Mouse (Mus musculus) C2C12 (cell line): ENCODE data around the gene Iqch. TPM values are rescaled to one million over a fixed set of nuclear protein-coding genes. Genes with fewer than 3 reads are reported as not detected.

Experiments used
- H3K27me3 ChIP-seq: one replicate; pipeline ENCODE4 v1.6.1; 2011; ENCODE audit not compliant: control insufficient read depth, insufficient read depth, insufficient read length
- H3K36me3 ChIP-seq: one replicate; pipeline ENCODE4 v1.6.1; 2011; ENCODE audit not compliant: control insufficient read depth, insufficient read depth
- H3K4me3 ChIP-seq: one replicate; pipeline ENCODE4 v1.5.1; 2011; ENCODE audit warnings: mild to moderate bottlenecking, control low read depth; ENCODE audit not compliant: poor library complexity, insufficient read depth, severe bottlenecking
- H3K79me2 ChIP-seq: one replicate; pipeline ENCODE4 v1.6.1; 2011; ENCODE audit not compliant: control insufficient read depth, insufficient read depth
- H3K79me3 ChIP-seq: one replicate; pipeline ENCODE4 v1.6.1; 2011; ENCODE audit warnings: low read depth, control low read depth
- H3ac ChIP-seq: one replicate; pipeline ENCODE3; 2011; ENCODE audit warnings: low read depth; ENCODE audit not compliant: control insufficient read depth, insufficient read length
- CEBPB ChIP-seq: IDR thresholded peaks from one replicate; pipeline ENCODE4 v1.6.1; 2011; ENCODE audit warnings: low read depth, mild to moderate bottlenecking, control low read depth, moderate library complexity
- CTCF ChIP-seq: IDR thresholded peaks from one replicate; pipeline ENCODE4 v1.5.1; 2011; ENCODE audit not compliant: control insufficient read depth, insufficient read depth, insufficient read length
- FOSL1 ChIP-seq: IDR thresholded peaks from one replicate; pipeline ENCODE4 v1.8.0; 2011; ENCODE audit warnings: mild to moderate bottlenecking, low read length; ENCODE audit not compliant: poor library complexity, insufficient read depth, severe bottlenecking
- MAX ChIP-seq: IDR thresholded peaks from one replicate; pipeline ENCODE4 v1.6.1; 2011; ENCODE audit warnings: mild to moderate bottlenecking, control low read depth
- MYOD1 ChIP-seq: IDR thresholded peaks from one replicate; pipeline ENCODE4 v1.6.1; 2011; ENCODE audit warnings: low read depth; ENCODE audit not compliant: control insufficient read depth, insufficient read length
- MYOG ChIP-seq: IDR thresholded peaks from one replicate; pipeline ENCODE4 v1.6.1; 2011; ENCODE audit not compliant: control insufficient read depth, insufficient read length; ENCODE audit errors: extremely low read depth
- USF1 ChIP-seq: IDR thresholded peaks from one replicate; pipeline ENCODE4 v1.6.1; 2011; ENCODE audit warnings: low read depth, mild to moderate bottlenecking, control low read depth, moderate library complexity
- polyA plus RNA-seq: library from polyadenylated mRNA; unstranded; fragments of >200 nt; fragmentation: generic; extraction: Trizol; gene quantifications from one replicate; pipeline ENCODE4 v1.2.1, GENCODE M21; 2012; ENCODE audit warnings: missing spikeins

Iqch gene
- polyA plus RNA-seq, 1 experiment, result not detected

- Histone ChIP-seq H3K36me3 (no peaks in the 10 kb centered on the region), H3K4me3 (no peak overlapping the region), H3K27me3 (peaks cover 12% of the 10 kb centered on the region), H3K79me2 (no peaks in the 10 kb centered on the region), H3ac (no peak overlapping the region), H3K79me3 (no peaks in the 10 kb centered on the region)
- TF ChIP-seq CTCF (no peak), MYOD1 (no peak), MYOG (no peak)
Measured at GRCm38 (mm10) chr9:63493746-63494145, 108.5 kb downstream of the Iqch start.

GRCm38 (mm10) chr9:63492291-63492690 lies 110.0 kb downstream of the Iqch start:
- H3K79me3 ChIP-seq, result no peaks in the 10 kb centered on the region
- H3K4me3 ChIP-seq, result no peak overlapping the region
- H3K79me2 ChIP-seq, result no peaks in the 10 kb centered on the region
- no peaks in the 10 kb centered on the region for H3K36me3 ChIP-seq
- TF ChIP-seq MYOD1, result no peak
- TF ChIP-seq MYOG, result no peak
- TF ChIP-seq CTCF, result no peak
- H3K27me3 ChIP-seq, result peaks cover 21% of the 10 kb centered on the region
- no peak overlapping the region for H3ac ChIP-seq

GRCm38 (mm10) chr9:63490521-63491307 lies 111.6 kb downstream of the Iqch start:
- no peaks in the 10 kb centered on the region for H3K36me3 ChIP-seq
- H3K79me2 ChIP-seq, result no peaks in the 10 kb centered on the region
- no peaks in the 10 kb centered on the region for H3K79me3 ChIP-seq
- H3K4me3 ChIP-seq, result no peak overlapping the region
- peaks cover 18% of the 10 kb centered on the region for H3K27me3 ChIP-seq
- TF ChIP-seq FOSL1, result no peak
- TF ChIP-seq CTCF, result no peak
- no peak for TF ChIP-seq MYOD1
- no peak for TF ChIP-seq CEBPB
- no peak for TF ChIP-seq MAX
- TF ChIP-seq MYOG, result no peak
- no peak for TF ChIP-seq USF1
- H3ac ChIP-seq, result no peak overlapping the region

GRCm38 (mm10) chr9:63489156-63489555 lies 113.1 kb downstream of the Iqch start:
- H3K79me2 ChIP-seq, result no peaks in the 10 kb centered on the region
- no peaks in the 10 kb centered on the region for H3K36me3 ChIP-seq
- no peaks in the 10 kb centered on the region for H3K79me3 ChIP-seq
- H3K27me3 ChIP-seq, result peaks cover 25% of the 10 kb centered on the region
- H3ac ChIP-seq, result no peak overlapping the region
- TF ChIP-seq MYOG (no peak), CTCF (no peak), MYOD1 (no peak), USF1 (no peak)
- no peak overlapping the region for H3K4me3 ChIP-seq

- no peak for TF ChIP-seq CTCF
- TF ChIP-seq MYOD1, result no peak
- TF ChIP-seq USF1, result no peak
- TF ChIP-seq CEBPB, result no peak
- no peak for TF ChIP-seq FOSL1
- no peaks in the 10 kb centered on the region for H3K79me3 ChIP-seq
- H3K27me3 ChIP-seq, result no peaks in the 10 kb centered on the region
- H3K4me3 ChIP-seq, result no peak overlapping the region
- H3K36me3 ChIP-seq, result no peaks in the 10 kb centered on the region
- no peak overlapping the region for H3ac ChIP-seq
- H3K79me2 ChIP-seq, result no peaks in the 10 kb centered on the region
Measured at GRCm38 (mm10) chr9:63465561-63465960, 136.7 kb downstream of the Iqch start.

- Histone ChIP-seq H3ac (no peak overlapping the region), H3K27me3 (no peaks in the 10 kb centered on the region), H3K79me2 (no peaks in the 10 kb centered on the region), H3K36me3 (no peaks in the 10 kb centered on the region), H3K79me3 (no peaks in the 10 kb centered on the region), H3K4me3 (no peak overlapping the region)
- TF ChIP-seq CEBPB (no peak), CTCF (peak; percentile 18)
Measured at GRCm38 (mm10) chr9:63462296-63462695, 140.0 kb downstream of the Iqch start.
